Mouse (Mus musculus): ENCODE measurements at regions not wholly inside any gene's neighbourhood (a gene's known extent, or its start where the extent isn't known, plus 50 kb on each side); places are given as distances from the start of the nearest gene placed in this dataset.

DNA sequence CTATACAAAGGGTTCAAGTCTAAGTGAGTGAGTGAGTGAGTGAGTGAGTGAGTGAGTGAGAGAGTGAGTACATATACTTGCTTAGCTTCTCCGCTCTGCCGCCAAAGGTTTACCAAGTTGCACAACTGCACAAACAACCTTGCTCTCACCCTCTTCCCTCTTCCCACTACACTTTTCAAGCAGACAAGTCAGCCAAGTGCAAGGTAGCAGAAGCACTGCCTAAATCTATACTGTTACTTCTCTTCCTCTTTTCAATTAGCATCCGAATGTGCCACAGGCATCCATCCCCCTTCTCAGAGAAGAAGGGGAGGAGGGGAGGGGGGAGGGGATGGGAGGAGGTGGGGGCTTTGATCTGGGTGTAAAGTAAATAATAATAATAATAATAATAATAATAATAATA, 80.4 kb upstream of the Paip1 start:
- TF ChIP-seq EP300 (IDR thresholded peaks at IDR 0.05; ENCODE audit: low read length), result no peak
- TF ChIP-seq CTCF (conservative IDR thresholded peaks at IDR 0.05 in 1 of 2, IDR thresholded peaks at IDR 0.05 in 1 of 2; ENCODE audit: low read depth in 2 of 2, low read length in 2 of 2), result no peak
- TF ChIP-seq USF2 (conservative IDR thresholded peaks at IDR 0.05; ENCODE audit: low read depth, low read length), result no peak
- no peak for TF ChIP-seq MXI1 (IDR thresholded peaks at IDR 0.05; ENCODE audit: low read depth, low read length)
